Mouse (Mus musculus) liver, adult 2 months (tissue): Measurements from ENCODE around the gene Il11. TPM values are rescaled to one million over a fixed set of nuclear protein-coding genes. Genes with fewer than 3 reads are reported as not detected.
"Not testable (repeated sequence)": the region's sequence is repeated elsewhere in the genome, so short reads cannot be mapped to it uniquely, and the experiment has no call there.

Experiments
- DNase-seq: peaks from one replicate; pipeline ENCODE4 v3.0.0-alpha.2; 2011; ENCODE audit warnings: low read depth, low spot score; ENCODE audit errors: extremely low read depth
- H3K27ac ChIP-seq: fragments of 200-500 bp; replicated peaks from 2 replicates; pipeline ENCODE4 v1.5.1; 2012; ENCODE audit warnings: low read depth, mild to moderate bottlenecking, control low read depth, inconsistent platforms, low read length; ENCODE audit not compliant: insufficient read depth
- H3K27me3 ChIP-seq: fragments of 200-500 bp; 2 replicates; pipeline ENCODE4 v1.6.1; 2012; ENCODE audit warnings: mild to moderate bottlenecking, moderate library complexity, low read length, inconsistent platforms; ENCODE audit not compliant: control insufficient read depth, insufficient read depth
- H3K36me3 ChIP-seq: fragments of 200-500 bp; 2 replicates; pipeline ENCODE4 v1.6.1; 2012; ENCODE audit warnings: low read length, inconsistent platforms; ENCODE audit not compliant: control insufficient read depth, insufficient read depth
- H3K4me1 ChIP-seq: fragments of 200-500 bp; 2 replicates; pipeline ENCODE4 v1.6.1; 2011; ENCODE audit warnings: low read length; ENCODE audit not compliant: control insufficient read depth, insufficient read depth
- H3K4me3 ChIP-seq: fragments of 200-500 bp; 2 replicates; pipeline ENCODE4 v1.5.1; 2011; ENCODE audit warnings: low read depth, mild to moderate bottlenecking, control low read depth, low read length, moderate library complexity; ENCODE audit not compliant: insufficient read depth
- H3K79me2 ChIP-seq: fragments of 200-500 bp; 2 replicates; pipeline ENCODE4 v1.6.1; 2012; ENCODE audit warnings: inconsistent platforms, mild to moderate bottlenecking, low read length, moderate library complexity; ENCODE audit not compliant: control insufficient read depth, insufficient read depth
- H3K9ac ChIP-seq: fragments of 200-500 bp; 2 replicates; pipeline ENCODE4 v1.6.1; 2012; ENCODE audit warnings: low read depth, mild to moderate bottlenecking, control low read depth, inconsistent platforms, low read length
- CTCF ChIP-seq: fragments of 200-500 bp; IDR thresholded peaks from 2 replicates; pipeline ENCODE4 v1.5.1; 2011; ENCODE audit warnings: low read depth, low read length, control low read depth
- POLR2A ChIP-seq: fragments of 200-500 bp; IDR thresholded peaks from 2 replicates; pipeline ENCODE4 v1.6.1; 2011; ENCODE audit warnings: low read length, control low read depth; ENCODE audit not compliant: insufficient read depth; ENCODE audit errors: extremely low read depth
- WGBS: fragments of 180-500 bp; shearing (Covaris S2); methylation state at CpG from one replicate; pipeline ENCODE4 v1.1.7; 2018; 5-methylcytosine and 5-hydroxymethylcytosine counted together
- polyA plus RNA-seq: library from polyadenylated mRNA; depleted of rRNA; stranded (reverse); fragments of >200 nt; gene quantifications from 2 replicates; pipeline ENCODE4 v1.2.3, GENCODE M21; 2012
- total RNA-seq: library from RNA; depleted of rRNA; stranded (reverse); fragments of >200 nt; gene quantifications from 2 replicates; pipeline ENCODE4 v1.2.3, GENCODE M21; 2014

Gene Il11
- total and polyA plus RNA-seq, 2 experiments = 0.09 TPM; not detected in 1

DNA sequence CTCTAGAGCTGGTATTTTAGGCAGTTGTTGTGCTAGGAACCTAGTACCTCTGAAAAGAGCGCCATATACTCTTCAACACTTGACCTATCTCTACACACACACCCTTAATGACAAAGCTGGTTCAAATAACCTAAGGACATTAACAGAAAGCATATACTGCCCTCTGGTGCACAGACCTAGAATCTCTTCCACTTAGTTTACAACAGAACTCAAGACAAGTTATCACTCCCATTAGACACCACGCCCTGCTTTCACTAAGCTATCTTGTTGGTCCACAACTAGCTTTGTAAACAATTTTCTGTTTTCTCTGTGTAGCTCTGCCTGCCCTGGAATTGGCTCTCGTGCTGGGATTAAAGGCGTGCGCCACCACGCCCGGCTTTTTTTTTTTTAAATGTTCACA lies 24.1 kb upstream of the Il11 start:
- peaks cover 10% of the 10 kb centered on the region for H3K4me1 ChIP-seq
- no peak for TF ChIP-seq POLR2A
- TF ChIP-seq CTCF = peak; percentile 36; the same call in 1 of the 2 replicates
- no peak overlapping the region for H3K27ac ChIP-seq
- no peak overlapping the region for H3K9ac ChIP-seq
- 89% methylated on average over 7 of the region's 7 CpGs for WGBS
- H3K27me3 ChIP-seq = no peaks in the 10 kb centered on the region
- peaks cover 8% of the 10 kb centered on the region; the same call in 1 of the 2 replicates for H3K79me2 ChIP-seq
- peaks cover 35% of the 10 kb centered on the region for H3K36me3 ChIP-seq
- peak; percentile 53 for DNase-seq
- no peak overlapping the region for H3K4me3 ChIP-seq

DNA sequence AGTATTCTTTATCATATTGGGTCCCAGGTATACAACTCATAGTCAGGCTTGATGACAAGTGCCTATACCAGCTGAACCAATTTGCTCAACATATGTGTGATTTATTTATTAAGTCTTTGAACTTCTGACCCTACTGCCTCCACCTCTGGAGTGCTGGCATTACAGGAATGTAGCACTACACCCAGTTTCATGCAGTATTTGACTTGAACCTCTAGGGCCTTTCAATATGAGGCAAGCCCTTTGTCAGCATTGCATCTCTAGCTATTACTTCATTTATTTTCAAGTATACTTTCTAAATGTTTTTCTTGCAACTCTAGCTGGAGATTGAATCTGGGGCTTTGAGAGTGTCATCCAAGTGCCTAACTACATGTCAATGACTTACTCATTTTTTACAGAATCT lies 19.6 kb upstream of the Il11 start:
- DNase-seq = no peak
- Histone ChIP-seq H3K4me3 (no peak overlapping the region), H3K79me2 (no peaks in the 10 kb centered on the region), H3K27ac (no peak overlapping the region), H3K27me3 (no peaks in the 10 kb centered on the region), H3K36me3 (peaks cover 18% of the 10 kb centered on the region), H3K4me1 (no peaks in the 10 kb centered on the region), H3K9ac (no peak overlapping the region)
- TF ChIP-seq CTCF (no peak), POLR2A (no peak)

DNA sequence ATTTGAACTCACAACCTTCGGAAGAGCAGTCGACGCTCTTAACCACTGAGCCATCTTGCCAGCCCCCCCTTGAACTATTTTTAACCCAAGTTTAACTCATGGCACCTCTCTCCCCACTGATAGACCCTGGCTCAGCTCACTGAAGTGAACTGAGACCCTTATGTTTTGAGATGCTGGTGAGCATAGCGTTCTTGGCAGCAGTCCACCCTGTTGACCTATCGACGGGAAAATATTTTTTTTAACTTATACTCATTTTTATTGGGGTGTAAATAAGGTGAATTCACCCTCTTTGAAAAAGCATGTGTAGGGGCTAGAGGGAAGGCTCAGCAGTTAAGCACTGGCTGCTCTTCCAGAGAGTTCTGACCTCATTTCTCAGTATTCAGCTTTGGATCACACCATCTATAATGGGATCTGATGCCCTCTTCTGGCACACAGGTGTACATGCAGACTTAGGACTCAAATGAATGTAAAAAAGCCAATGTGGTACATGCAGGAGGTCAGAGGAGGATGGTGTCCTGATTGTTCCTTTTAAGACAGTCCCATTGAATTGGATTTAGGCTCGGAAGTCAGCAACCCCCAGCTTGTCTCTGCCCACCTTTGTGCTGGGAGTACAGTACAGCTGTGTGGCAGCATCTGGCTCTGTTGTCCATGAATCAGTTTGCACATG lies 13.2 kb upstream of the Il11 start:
- Histone ChIP-seq H3K79me2 (0 out of 2 replicates have a peak, but pooled peaks cover 4% of the 10 kb centered on the region), H3K27ac (no peak overlapping the region), H3K36me3 (peaks cover 12% of the 10 kb centered on the region; the same call in 1 of the 2 replicates), H3K4me1 (peaks cover 5% of the 10 kb centered on the region; the same call in 1 of the 2 replicates), H3K27me3 (no peaks in the 10 kb centered on the region), H3K4me3 (no peak overlapping the region), H3K9ac (no peak overlapping the region)
- 67% methylated on average over 7 of the region's 7 CpGs for WGBS
- DNase-seq = peak; percentile 61
- TF ChIP-seq CTCF = peak; percentile 61
- no peak for TF ChIP-seq POLR2A

DNA sequence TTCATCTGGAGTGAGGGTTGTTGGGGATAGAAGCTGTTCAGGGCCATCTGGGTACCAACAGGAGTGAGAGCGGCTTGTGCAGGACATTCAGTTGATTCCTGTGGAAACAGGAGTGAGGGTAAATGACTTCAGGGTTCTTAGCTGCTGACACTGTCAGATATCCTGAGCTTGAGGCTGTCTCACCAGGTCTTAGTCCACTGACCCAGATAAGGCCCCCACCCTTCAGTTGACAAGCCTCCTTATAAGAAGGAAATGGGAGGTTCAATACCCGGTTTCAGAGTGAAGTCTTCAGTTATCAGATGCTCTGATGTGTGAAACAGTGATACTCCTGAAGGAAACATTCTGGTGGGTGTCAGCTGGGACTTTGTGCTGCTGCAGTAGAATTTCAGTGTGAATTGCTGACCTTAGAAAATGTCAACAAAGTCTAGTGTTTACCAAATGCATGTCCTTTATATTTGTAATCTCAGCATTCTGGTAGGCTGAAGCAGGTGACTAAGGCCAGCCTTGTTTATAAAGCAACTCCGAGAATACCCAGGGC lies 12.0 kb upstream of the Il11 start:
- no peaks in the 10 kb centered on the region for H3K27me3 ChIP-seq
- H3K27ac ChIP-seq = no peak overlapping the region
- H3K9ac ChIP-seq = no peak overlapping the region
- TF ChIP-seq POLR2A = no peak
- H3K79me2 ChIP-seq = 0 out of 2 replicates have a peak, but pooled peaks cover 4% of the 10 kb centered on the region
- peaks cover 9% of the 10 kb centered on the region for H3K4me1 ChIP-seq
- 70% methylated on average over 3 of the region's 3 CpGs for WGBS
- peaks cover 12% of the 10 kb centered on the region; the same call in 1 of the 2 replicates for H3K36me3 ChIP-seq
- no peak overlapping the region for H3K4me3 ChIP-seq
- no peak for DNase-seq

DNA sequence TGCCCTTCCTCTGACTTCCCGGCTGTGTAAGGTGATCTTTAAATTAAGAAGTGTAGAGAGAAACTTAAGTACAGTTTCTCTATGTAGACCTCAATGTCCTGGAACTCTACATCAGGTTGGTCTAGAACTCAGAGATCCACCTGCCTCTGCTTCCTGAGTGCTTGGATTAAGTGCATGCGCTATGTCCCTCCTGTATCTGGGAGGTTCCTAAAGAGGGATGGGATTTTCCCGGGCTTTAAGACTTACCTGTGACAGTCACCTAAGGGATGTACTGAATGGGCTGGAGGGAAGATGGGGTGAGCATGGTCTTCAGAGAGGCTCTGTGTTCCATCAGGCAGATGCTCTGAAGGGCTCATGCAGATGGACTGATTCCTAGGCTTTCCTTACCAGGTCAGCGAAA lies 11.0 kb upstream of the Il11 start:
- DNase-seq = no peak
- Histone ChIP-seq H3K36me3 (peaks cover 12% of the 10 kb centered on the region; the same call in 1 of the 2 replicates), H3K9ac (peak overlapping the region; percentile 86), H3K79me2 (0 out of 2 replicates have a peak, but pooled peaks cover 7% of the 10 kb centered on the region), H3K4me1 (peaks cover 10% of the 10 kb centered on the region), H3K27ac (no peak overlapping the region), H3K27me3 (no peaks in the 10 kb centered on the region), H3K4me3 (peak overlapping the region; percentile 82)
- WGBS = 37% methylated on average over 4 of the region's 4 CpGs
- TF ChIP-seq CTCF = no peak
- no peak for TF ChIP-seq POLR2A

DNA sequence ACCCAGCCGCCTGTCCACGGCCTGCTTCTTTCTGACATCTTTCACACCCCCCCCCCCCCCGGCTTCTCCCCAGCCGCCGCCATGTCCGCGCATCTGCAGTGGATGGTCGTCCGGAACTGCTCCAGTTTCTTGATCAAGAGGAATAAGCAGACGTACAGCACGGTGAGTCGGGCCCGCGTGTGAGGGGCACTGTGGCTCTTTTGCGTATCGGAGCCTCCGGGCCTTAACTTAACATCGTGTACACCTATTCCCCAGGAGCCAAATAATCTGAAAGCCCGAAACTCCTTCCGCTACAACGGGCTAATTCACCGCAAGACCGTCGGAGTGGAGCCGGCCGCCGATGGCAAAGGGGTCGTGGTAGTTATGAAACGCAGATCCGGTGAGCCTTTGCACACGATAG lies 10.6 kb upstream of the Il11 start:
- peak overlapping the region; percentile 86 for H3K9ac ChIP-seq
- H3K4me3 ChIP-seq = peak overlapping the region; percentile 82
- H3K4me1 ChIP-seq = peaks cover 15% of the 10 kb centered on the region
- H3K27ac ChIP-seq = peak overlapping the region; percentile 65; the same call in 1 of the 2 replicates
- peaks cover 12% of the 10 kb centered on the region; the same call in 1 of the 2 replicates for H3K36me3 ChIP-seq
- not testable (repeated sequence) for H3K27me3 ChIP-seq, DNase-seq, H3K79me2 ChIP-seq
- under 1% methylated on average over 31 of the region's 31 CpGs for WGBS
